Mouse (Mus musculus) kidney, adult 8-10 months (tissue): ENCODE measurements around the gene Rtf2.

Experiments
- DNase-seq, 2 experiments: peaks; one replicate each; pipeline ENCODE4 v3.0.0; 2022

The Rtf2 gene

DNA sequence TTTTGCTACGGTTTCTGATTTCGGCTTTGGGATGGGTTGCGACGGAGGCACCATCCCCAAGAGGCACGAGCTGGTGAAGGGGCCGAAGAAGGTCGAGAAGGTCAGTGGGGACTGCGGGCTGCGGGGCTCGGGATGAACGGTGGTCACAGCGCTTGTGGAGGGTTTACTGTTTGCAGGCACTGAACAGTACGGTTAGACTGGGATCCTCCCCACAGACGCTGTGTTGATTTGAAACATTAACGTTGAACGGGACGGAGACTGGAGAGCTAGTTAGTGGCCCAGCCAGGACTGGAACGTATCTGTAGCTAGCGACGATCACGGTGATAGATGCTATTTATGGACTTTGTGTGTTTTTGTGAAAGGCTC lies 267 bp downstream of the Rtf2 start:
- DNase-seq = no peak

DNA sequence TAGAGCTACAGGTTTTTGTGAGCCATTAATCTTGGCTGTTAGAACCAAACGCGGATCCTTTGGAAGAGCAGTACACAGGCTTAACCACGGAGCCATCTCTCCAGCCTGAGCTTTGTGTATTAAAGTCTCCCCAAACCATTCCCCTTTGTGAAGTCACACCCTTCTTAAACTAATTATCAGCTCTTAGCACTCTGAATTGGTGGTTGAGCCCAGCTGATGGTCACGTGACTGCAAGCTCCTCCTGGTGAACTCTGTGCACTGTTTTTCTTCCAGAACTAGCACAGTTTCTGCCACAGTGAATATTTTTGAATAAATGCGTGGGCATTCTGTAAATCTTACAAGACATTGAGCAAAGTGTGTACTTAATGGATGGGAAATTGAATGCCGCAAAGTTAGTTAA lies 820 bp downstream of the Rtf2 start:
- DNase-seq = peak; percentile 18 to 26

DNA sequence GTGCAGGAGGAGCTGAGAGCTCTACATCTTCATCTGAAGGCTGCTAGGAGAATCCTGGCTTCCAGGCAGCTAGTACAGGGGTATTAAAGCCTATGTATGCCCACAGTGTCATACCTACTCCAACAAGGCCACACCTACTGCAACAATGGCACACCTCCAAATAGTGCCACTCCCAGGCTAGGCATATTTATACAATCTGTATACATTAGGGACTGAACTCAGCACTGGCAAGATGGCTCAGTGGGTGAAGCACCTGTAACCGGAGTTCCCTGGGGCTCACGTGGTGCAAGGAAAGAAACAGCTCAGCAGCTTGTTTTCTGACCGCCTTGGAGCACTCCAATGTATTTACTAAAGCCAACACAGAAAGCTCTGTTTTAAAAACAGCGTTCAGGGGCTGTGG lies 5.3 kb downstream of the Rtf2 start:
- no peak for DNase-seq

DNA sequence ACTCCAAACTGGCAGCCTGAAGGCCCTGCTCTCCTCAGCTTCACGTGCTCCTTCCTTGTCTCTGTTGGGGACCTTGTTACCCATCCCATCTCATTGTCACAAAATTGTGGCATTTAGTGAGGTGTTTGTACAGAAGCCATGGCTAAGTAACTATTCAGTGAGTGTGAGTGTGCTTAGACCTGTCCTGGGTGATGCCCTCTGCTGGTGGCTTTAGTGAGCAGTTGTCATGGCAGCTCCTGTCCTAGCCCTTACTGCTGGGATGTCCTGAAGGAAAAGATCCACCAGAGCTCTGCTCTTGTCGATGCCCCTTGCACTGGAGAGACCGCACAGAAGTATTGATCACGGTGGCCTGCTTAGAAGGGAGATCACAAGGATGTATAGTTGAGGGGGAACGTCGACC lies 7.0 kb downstream of the Rtf2 start:
- DNase-seq = peak in 1 of 2 experiments; percentile 20

DNA sequence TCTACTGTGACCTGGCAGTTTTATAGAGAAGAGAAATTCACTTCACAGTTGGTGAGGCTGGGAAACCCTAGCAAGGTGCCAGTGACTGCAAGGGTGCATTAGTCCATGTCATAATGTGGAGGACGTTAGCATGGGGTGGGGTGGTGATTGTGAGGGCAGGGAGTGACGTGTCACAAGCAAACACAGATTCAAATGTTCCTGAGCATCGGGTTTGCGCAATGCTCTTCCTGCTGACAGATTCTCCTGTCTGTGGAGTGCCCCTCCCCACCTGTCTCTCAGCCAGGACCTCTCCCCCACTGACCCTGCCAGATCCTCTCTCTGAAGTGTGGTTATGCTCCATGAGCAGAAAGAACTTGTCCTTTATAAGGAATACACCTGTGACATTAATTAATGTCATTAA lies 8.0 kb downstream of the Rtf2 start:
- DNase-seq = no peak

- DNase-seq = no peak
Measured at GRCm38 (mm10) chr2:172450640-172451039, 10.3 kb downstream of the Rtf2 start.

DNA sequence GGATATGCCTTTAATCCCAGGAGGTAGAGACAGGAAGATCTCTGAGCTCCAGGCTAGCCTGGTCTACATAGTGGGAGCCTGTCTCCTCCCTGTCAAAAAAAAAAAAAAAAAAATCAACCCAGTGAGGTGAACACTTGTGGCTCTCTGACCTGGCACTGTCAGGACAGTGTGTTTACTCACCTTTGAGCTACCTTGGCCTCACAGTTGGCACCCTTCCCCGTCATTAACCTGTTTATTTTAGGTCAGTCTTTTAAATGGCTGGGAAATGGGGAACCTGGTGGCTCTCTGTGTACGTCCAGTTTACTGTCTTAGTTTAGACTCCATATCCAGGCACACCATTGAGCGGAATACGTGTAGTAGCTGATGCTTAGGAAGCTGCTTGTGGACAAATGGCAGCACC lies 11.7 kb downstream of the Rtf2 start:
- peak in 1 of 2 experiments; percentile 17 for DNase-seq

GRCm38 (mm10) chr2:172452458-172452857 lies 12.1 kb downstream of the Rtf2 start:
- DNase-seq = no peak

DNA sequence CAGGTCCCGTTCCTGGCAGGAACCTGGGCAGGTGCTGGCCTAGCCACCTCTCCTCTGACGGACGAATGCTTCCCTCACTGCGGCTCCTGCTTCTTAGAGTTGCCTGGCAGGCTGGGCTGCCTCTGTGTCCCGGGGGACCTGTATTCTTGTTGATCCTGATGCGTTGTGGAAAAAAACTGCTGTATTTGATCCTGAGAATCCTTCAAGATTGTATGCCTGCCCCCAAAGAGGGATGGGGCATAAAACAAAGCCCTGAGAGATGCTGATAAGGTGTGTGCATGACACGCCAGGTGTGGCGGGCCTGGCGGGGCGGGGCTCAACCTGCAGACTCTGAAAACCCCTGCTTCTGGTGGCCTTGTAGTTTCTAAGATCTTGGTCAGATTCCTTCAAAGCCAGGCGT lies 18.1 kb downstream of the Rtf2 start, which contains the start of gene Gcnt7:
Gene Gcnt7, minus strand, starts transcription at position 101 of the 400 bp plus-strand sequence.
- DNase-seq = no peak

GRCm38 (mm10) chr2:172460647-172461046 lies 20.3 kb downstream of the Rtf2 start:
- DNase-seq = no peak

- no peak for DNase-seq
Measured at GRCm38 (mm10) chr2:172462813-172463212, 22.5 kb downstream of the Rtf2 start.

GRCm38 (mm10) chr2:172466427-172467132 lies 26.2 kb downstream of the Rtf2 start:
- DNase-seq = peak; percentile 59 to 72

- DNase-seq = no peak
Measured at GRCm38 (mm10) chr2:172467206-172467605, 26.9 kb downstream of the Rtf2 start.

GRCm38 (mm10) chr2:172468346-172468819 lies 28.0 kb downstream of the Rtf2 start:
- peak; percentile 72 to 82 for DNase-seq

DNA sequence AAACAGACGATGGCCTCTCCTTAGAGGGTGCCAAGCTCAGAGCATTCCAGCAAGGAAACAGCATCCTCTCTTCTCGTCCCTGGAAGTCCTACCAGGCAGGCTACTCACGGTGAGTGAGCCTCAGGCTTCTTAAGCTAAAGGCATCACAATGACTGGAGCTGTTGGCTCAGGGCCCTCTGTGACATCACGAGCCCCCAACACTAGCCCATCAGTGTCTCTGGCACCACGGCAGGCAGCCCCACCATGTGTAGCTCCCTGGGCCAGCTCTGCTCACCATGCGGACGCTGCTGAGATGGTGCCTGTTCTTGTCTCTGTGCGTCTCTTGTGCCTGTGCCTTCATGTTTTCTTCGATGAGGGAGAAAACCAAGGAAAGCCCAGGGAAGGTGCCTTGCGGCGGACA lies 32.0 kb downstream of the Rtf2 start, which contains the start of gene Fam209:
Gene Fam209, plus strand, starts transcription at position 203 of the 400 bp plus-strand sequence.
- no peak for DNase-seq

DNA sequence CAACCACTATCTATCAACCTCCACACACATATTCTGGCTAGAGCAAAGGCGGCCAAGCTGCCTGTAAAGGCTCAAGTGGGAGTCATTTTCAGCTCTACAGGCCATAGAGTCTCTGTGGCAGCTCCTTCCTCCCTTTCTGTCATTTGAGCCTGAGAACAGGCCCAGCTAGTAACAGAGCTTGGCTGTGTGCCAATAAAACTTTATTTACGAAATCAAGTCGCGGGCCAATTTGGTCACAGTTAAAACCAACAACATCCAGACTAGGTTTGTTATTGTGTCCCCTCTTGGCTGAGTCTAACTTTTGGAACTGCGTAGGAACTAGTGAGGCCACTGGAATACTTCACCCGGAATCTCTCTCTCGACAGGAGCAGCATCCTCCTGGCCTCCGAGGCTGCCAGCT lies 33.2 kb downstream of the Rtf2 start:
- DNase-seq = no peak

- DNase-seq = peak; percentile 15 to 23
Measured at GRCm38 (mm10) chr2:172474970-172475369, 34.6 kb downstream of the Rtf2 start.

- no peak for DNase-seq
Measured at GRCm38 (mm10) chr2:172476707-172477260, 36.4 kb downstream of the Rtf2 start.

DNA sequence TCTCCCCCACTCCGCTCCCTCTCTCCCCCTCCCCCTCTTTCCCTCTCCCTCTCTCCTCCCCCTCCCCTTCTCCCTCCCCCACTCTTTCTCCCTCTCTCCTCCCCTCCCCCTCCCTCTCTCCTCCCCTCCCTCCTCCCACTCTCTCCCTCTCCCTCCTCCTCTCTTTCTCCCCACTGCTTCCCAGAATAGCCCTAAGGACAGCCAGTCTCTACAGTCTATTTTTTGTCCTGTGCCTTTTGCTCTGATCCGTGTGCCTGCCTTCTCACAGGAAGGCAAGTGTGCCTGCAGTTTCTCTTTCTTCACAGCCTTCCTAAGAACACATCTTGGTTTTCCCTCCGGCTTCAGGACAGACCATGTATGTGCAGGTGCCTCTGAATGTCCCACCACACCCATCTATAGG lies 37.0 kb downstream of the Rtf2 start:
- no peak for DNase-seq

- DNase-seq = peak in 1 of 2 experiments; percentile 21
Measured at GRCm38 (mm10) chr2:172477860-172478259, 37.5 kb downstream of the Rtf2 start.

GRCm38 (mm10) chr2:172480296-172480695 lies 39.9 kb downstream of the Rtf2 start:
- DNase-seq = no peak

- no peak for DNase-seq
Measured at GRCm38 (mm10) chr2:172481654-172482385, 41.5 kb downstream of the Rtf2 start.

DNA sequence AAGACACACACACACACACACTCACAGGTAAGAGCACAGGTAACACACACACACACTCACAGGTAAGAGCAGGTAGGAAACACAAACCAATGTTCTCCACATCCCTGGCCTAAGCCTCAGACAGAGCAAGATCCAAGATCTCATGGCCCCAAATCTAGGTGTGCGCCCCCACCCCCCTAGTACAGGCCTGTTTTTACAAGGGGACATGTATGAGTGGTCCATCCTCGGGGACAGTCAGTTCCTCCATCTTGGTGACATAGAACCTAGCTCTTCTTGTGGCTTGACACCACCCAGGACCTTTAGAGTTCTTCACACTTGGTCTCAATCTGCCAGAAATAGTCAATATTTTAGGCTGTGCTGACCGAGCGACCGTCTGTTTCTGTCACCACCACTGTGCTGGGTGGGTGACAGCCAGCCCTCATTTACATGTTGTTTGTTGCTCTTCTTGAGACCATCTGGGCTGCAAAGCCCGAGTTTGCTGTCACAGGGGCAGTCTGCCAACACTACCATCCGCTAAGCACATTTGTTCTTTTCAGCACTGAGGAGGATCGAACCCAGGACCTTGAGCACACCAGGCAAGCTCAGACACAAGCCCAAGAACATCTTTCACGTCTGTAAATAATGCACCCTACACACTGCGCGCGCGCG lies 43.5 kb downstream of the Rtf2 start:
- no peak for DNase-seq
